Mouse (Mus musculus): Measurements from ENCODE around the gene Ddx42. TPM values are rescaled to one million over a fixed set of nuclear protein-coding genes. Genes with fewer than 3 reads are reported as not detected.
"Not testable (repeated sequence)": the region's sequence is repeated elsewhere in the genome, so short reads cannot be mapped to it uniquely, and the experiment has no call there.

Gene Ddx42
- polyA plus RNA-seq, 1 experiment from 2014 or later: 96.6 TPM

- WGBS: 89% methylated on average over 5 of the region's 5 CpGs
- Histone ChIP-seq H3K27me3 (ENCODE audit: control insufficient read depth, insufficient read depth, low read length) (no peaks in the 10 kb centered on the region), H3K27ac (replicated peaks; ENCODE audit: low read depth, low read length) (no peak overlapping the region), H3K9me3 (ENCODE audit: control insufficient read depth, low read length) (no peaks in the 10 kb centered on the region), H3K9ac (ENCODE audit: low read length) (no peak overlapping the region; the same call in 1 of the 2 replicates), H3K4me2 (ENCODE audit: low read depth, severe bottlenecking) (peak overlapping the region; percentile 49; the same call in 1 of the 2 replicates), H3K36me3 (ENCODE audit: control insufficient read depth, insufficient read depth, low read length) (peaks cover 11% of the 10 kb centered on the region; the same call in 1 of the 2 replicates), H3K4me3 (ENCODE audit: low read depth, low read length) (peak overlapping the region; percentile 85; the same call in 1 of the 2 replicates), H3K4me1 (ENCODE audit: control insufficient read depth, insufficient read depth, low read length) (peaks cover 12% of the 10 kb centered on the region)
- no peak for ATAC-seq (ENCODE audit: insufficient number of reproducible peaks, low FRiP score, low TSS enrichment, low read depth)
- DNase-seq (ENCODE audit: low spot score): no peak
Measured at GRCm38 (mm10) chr11:106214856-106215255, 1.9 kb upstream of the Ddx42 start.

GRCm38 (mm10) chr11:106215450-106215859, 1.3 kb upstream of the Ddx42 start:
- ATAC-seq (ENCODE audit: insufficient number of reproducible peaks, low FRiP score, low TSS enrichment, low read depth): no peak
- Histone ChIP-seq H3K4me3 (ENCODE audit: low read depth, low read length) (peak overlapping the region; percentile 85), H3K27ac (replicated peaks; ENCODE audit: low read depth, low read length) (no peak overlapping the region), H3K4me1 (ENCODE audit: control insufficient read depth, insufficient read depth, low read length) (peaks cover 12% of the 10 kb centered on the region), H3K9me3 (ENCODE audit: control insufficient read depth, low read length) (no peaks in the 10 kb centered on the region), H3K36me3 (ENCODE audit: control insufficient read depth, insufficient read depth, low read length) (peaks cover 8% of the 10 kb centered on the region; the same call in 1 of the 2 replicates), H3K9ac (ENCODE audit: low read length) (peak overlapping the region; percentile 56), H3K4me2 (ENCODE audit: low read depth, severe bottlenecking) (peak overlapping the region; percentile 49), H3K27me3 (ENCODE audit: control insufficient read depth, insufficient read depth, low read length) (no peaks in the 10 kb centered on the region)
- no peak for DNase-seq (ENCODE audit: low spot score)
- WGBS: 32% methylated on average over 7 of the region's 7 CpGs

GRCm38 (mm10) chr11:106215927-106216729, 598 bp upstream of the Ddx42 start, which contains the start of gene Ccdc47:
Gene Ccdc47 (minus strand): TSS chr11:106216344.
- Histone ChIP-seq H3K27ac (replicated peaks; ENCODE audit: low read depth, low read length) (peak within 1 kb of the TSS; percentile 92), H3K4me1 (ENCODE audit: control insufficient read depth, insufficient read depth, low read length) (peaks cover 12% of the 10 kb centered on the region), H3K36me3 (ENCODE audit: control insufficient read depth, insufficient read depth, low read length) (peaks cover 5% of the 10 kb centered on the region; the same call in 1 of the 2 replicates), H3K9me3 (ENCODE audit: control insufficient read depth, low read length) (no peaks in the 10 kb centered on the region), H3K27me3 (ENCODE audit: control insufficient read depth, insufficient read depth, low read length) (no peaks in the 10 kb centered on the region), H3K4me2 (ENCODE audit: low read depth, severe bottlenecking) (peak within 1 kb of the TSS; percentile 49), H3K9ac (ENCODE audit: low read length) (peak within 1 kb of the TSS; percentile 90), H3K4me3 (ENCODE audit: low read depth, low read length) (peak within 1 kb of the TSS; percentile 85)
- under 1% methylated on average over 46 of the region's 46 CpGs for WGBS
- ATAC-seq (ENCODE audit: insufficient number of reproducible peaks, low FRiP score, low TSS enrichment, low read depth) (peak; percentile 97), DNase-seq (ENCODE audit: low spot score) (peak; percentile 93)

- H3K9ac ChIP-seq (ENCODE audit: low read length): no peak overlapping the region
- peaks cover 4% of the 10 kb centered on the region; the same call in 1 of the 2 replicates for H3K4me1 ChIP-seq (ENCODE audit: control insufficient read depth, insufficient read depth, low read length)
- DNase-seq (ENCODE audit: low spot score) (no peak), ATAC-seq (ENCODE audit: insufficient number of reproducible peaks, low FRiP score, low TSS enrichment, low read depth) (no peak)
- H3K36me3 ChIP-seq (ENCODE audit: control insufficient read depth, insufficient read depth, low read length): peaks cover 2% of the 10 kb centered on the region; the same call in 1 of the 2 replicates
- 95% methylated on average over 3 of the region's 3 CpGs for WGBS
- H3K27ac ChIP-seq (replicated peaks; ENCODE audit: low read depth, low read length): no peak overlapping the region
- H3K9me3 ChIP-seq (ENCODE audit: control insufficient read depth, low read length): no peaks in the 10 kb centered on the region
- H3K4me2 ChIP-seq (ENCODE audit: low read depth, severe bottlenecking): no peak overlapping the region
- H3K4me3 ChIP-seq (ENCODE audit: low read depth, low read length): no peak overlapping the region
- no peaks in the 10 kb centered on the region for H3K27me3 ChIP-seq (ENCODE audit: control insufficient read depth, insufficient read depth, low read length)
Measured at GRCm38 (mm10) chr11:106220603-106221002, 3.9 kb downstream of the Ddx42 start.

GRCm38 (mm10) chr11:106233978-106234377, 17.3 kb downstream of the Ddx42 start:
- not testable (repeated sequence) for H3K27ac ChIP-seq (replicated peaks; ENCODE audit: low read depth, low read length); H3K27me3 ChIP-seq (ENCODE audit: control insufficient read depth, insufficient read depth, low read length); H3K9ac ChIP-seq (ENCODE audit: low read length); H3K4me1 ChIP-seq (ENCODE audit: control insufficient read depth, insufficient read depth, low read length); DNase-seq (ENCODE audit: low spot score); H3K9me3 ChIP-seq (ENCODE audit: control insufficient read depth, low read length); H3K4me3 ChIP-seq (ENCODE audit: low read depth, low read length); ATAC-seq (ENCODE audit: insufficient number of reproducible peaks, low FRiP score, low TSS enrichment, low read depth); H3K4me2 ChIP-seq (ENCODE audit: low read depth, severe bottlenecking)
- 79% methylated on average over 8 of the region's 8 CpGs for WGBS
- H3K36me3 ChIP-seq (ENCODE audit: control insufficient read depth, insufficient read depth, low read length): peaks cover 17% of the 10 kb centered on the region; the same call in 1 of the 2 replicates

GRCm38 (mm10) chr11:106246834-106247233, 30.1 kb downstream of the Ddx42 start:
- H3K4me3 ChIP-seq (ENCODE audit: low read depth, low read length): no peak overlapping the region
- H3K27me3 ChIP-seq (ENCODE audit: control insufficient read depth, insufficient read depth, low read length): no peaks in the 10 kb centered on the region
- H3K9ac ChIP-seq (ENCODE audit: low read length): no peak overlapping the region
- DNase-seq (ENCODE audit: low spot score) (no peak), ATAC-seq (ENCODE audit: insufficient number of reproducible peaks, low FRiP score, low TSS enrichment, low read depth) (no peak)
- H3K9me3 ChIP-seq (ENCODE audit: control insufficient read depth, low read length): no peaks in the 10 kb centered on the region
- WGBS: 91% methylated on average over 1 of the region's 1 CpGs
- H3K36me3 ChIP-seq (ENCODE audit: control insufficient read depth, insufficient read depth, low read length): peaks cover 54% of the 10 kb centered on the region
- no peaks in the 10 kb centered on the region for H3K4me1 ChIP-seq (ENCODE audit: control insufficient read depth, insufficient read depth, low read length)
- H3K4me2 ChIP-seq (ENCODE audit: low read depth, severe bottlenecking): no peak overlapping the region
- H3K27ac ChIP-seq (replicated peaks; ENCODE audit: low read depth, low read length): no peak overlapping the region

GRCm38 (mm10) chr11:106249326-106249725, 32.6 kb downstream of the Ddx42 start:
- WGBS: 86% methylated on average over 7 of the region's 7 CpGs
- peaks cover 62% of the 10 kb centered on the region for H3K36me3 ChIP-seq (ENCODE audit: control insufficient read depth, insufficient read depth, low read length)
- no peaks in the 10 kb centered on the region for H3K27me3 ChIP-seq (ENCODE audit: control insufficient read depth, insufficient read depth, low read length)
- no peak overlapping the region for H3K9ac ChIP-seq (ENCODE audit: low read length)
- no peak overlapping the region for H3K4me2 ChIP-seq (ENCODE audit: low read depth, severe bottlenecking)
- DNase-seq (ENCODE audit: low spot score) (no peak), ATAC-seq (ENCODE audit: insufficient number of reproducible peaks, low FRiP score, low TSS enrichment, low read depth) (no peak)
- no peak overlapping the region for H3K27ac ChIP-seq (replicated peaks; ENCODE audit: low read depth, low read length)
- no peak overlapping the region for H3K4me3 ChIP-seq (ENCODE audit: low read depth, low read length)
- no peaks in the 10 kb centered on the region for H3K4me1 ChIP-seq (ENCODE audit: control insufficient read depth, insufficient read depth, low read length)
- no peaks in the 10 kb centered on the region for H3K9me3 ChIP-seq (ENCODE audit: control insufficient read depth, low read length)

GRCm38 (mm10) chr11:106254767-106255166, 38.0 kb downstream of the Ddx42 start:
- ATAC-seq (ENCODE audit: insufficient number of reproducible peaks, low FRiP score, low TSS enrichment, low read depth): no peak
- no peak overlapping the region for H3K27ac ChIP-seq (replicated peaks; ENCODE audit: low read depth, low read length)
- H3K9ac ChIP-seq (ENCODE audit: low read length): peak overlapping the region; percentile 91
- H3K4me3 ChIP-seq (ENCODE audit: low read depth, low read length): peak overlapping the region; percentile 93
- peak overlapping the region; percentile 86 for H3K4me2 ChIP-seq (ENCODE audit: low read depth, severe bottlenecking)
- no peak for DNase-seq (ENCODE audit: low spot score)
- no peaks in the 10 kb centered on the region for H3K27me3 ChIP-seq (ENCODE audit: control insufficient read depth, insufficient read depth, low read length)
- peaks cover 41% of the 10 kb centered on the region for H3K36me3 ChIP-seq (ENCODE audit: control insufficient read depth, insufficient read depth, low read length)
- H3K9me3 ChIP-seq (ENCODE audit: control insufficient read depth, low read length): no peaks in the 10 kb centered on the region
- 24% methylated on average over 2 of the region's 2 CpGs for WGBS
- peaks cover 13% of the 10 kb centered on the region for H3K4me1 ChIP-seq (ENCODE audit: control insufficient read depth, insufficient read depth, low read length)

Measured in limb, embryonic 11.5 days (tissue).